Mouse (Mus musculus) forebrain, postnatal 0 days (tissue): ENCODE data around the gene Llgl2. TPM values are rescaled to one million over a fixed set of nuclear protein-coding genes. Genes with fewer than 3 reads are reported as not detected.

Experiments
- ATAC-seq: fragments of 200-750 bp; cut with Nextera tagmentation; 2 replicates; pipeline ENCODE4 v1.8.0; 2017; ENCODE audit warnings: mild to moderate bottlenecking, moderate library complexity
- DNase-seq: peaks from one replicate; pipeline ENCODE4 v3.0.0-alpha.2; 2015
- H3K27ac ChIP-seq: fragments of 300-500 bp; sonication (generic); 2 replicates; pipeline ENCODE4 v1.5.1; 2014; ENCODE audit warnings: low read depth, mild to moderate bottlenecking, antibody characterized with exemption, low read length, moderate library complexity, mixed read lengths
- H3K27me3 ChIP-seq: fragments of 300-500 bp; sonication (generic); 2 replicates; pipeline ENCODE4 v1.6.1; 2014; ENCODE audit warnings: mild to moderate bottlenecking, low read length, mixed read lengths; ENCODE audit not compliant: insufficient read depth
- H3K36me3 ChIP-seq: fragments of 300-500 bp; sonication (generic); 2 replicates; pipeline ENCODE4 v1.6.1; 2014; ENCODE audit warnings: mild to moderate bottlenecking, moderate library complexity; ENCODE audit not compliant: insufficient read depth
- H3K4me1 ChIP-seq: fragments of 300-500 bp; sonication (generic); 2 replicates; pipeline ENCODE4 v1.6.1; 2014; ENCODE audit warnings: antibody characterized with exemption; ENCODE audit not compliant: insufficient read depth
- H3K4me2 ChIP-seq: fragments of 300-500 bp; sonication (generic); 2 replicates; pipeline ENCODE4 v1.6.1; 2014; ENCODE audit warnings: low read depth, mild to moderate bottlenecking, moderate library complexity
- H3K4me3 ChIP-seq: fragments of 300-500 bp; sonication (generic); 2 replicates; pipeline ENCODE4 v1.5.1; 2014; ENCODE audit warnings: low read depth, low read length, mixed read lengths
- H3K9ac ChIP-seq: fragments of 300-500 bp; sonication (generic); 2 replicates; pipeline ENCODE4 v1.6.1; 2014; ENCODE audit warnings: mild to moderate bottlenecking
- H3K9me3 ChIP-seq: fragments of 300-500 bp; sonication (generic); 2 replicates; pipeline ENCODE4 v1.6.1; 2016; ENCODE audit warnings: low read length
- CTCF ChIP-seq: sonication (generic); IDR thresholded peaks from 2 replicates; pipeline ENCODE4 v1.5.1; 2016; ENCODE audit warnings: antibody characterized with exemption, control low read depth, low read depth
- WGBS: fragments of 180-500 bp; shearing (Covaris S2); extraction: QIAGEN DNeasy Blood & Tissue Kit; methylation state at CpG from one replicate; pipeline ENCODE4 v1.1.7; 2014; 5-methylcytosine and 5-hydroxymethylcytosine counted together
- polyA plus RNA-seq: library from polyadenylated mRNA; unstranded; fragments of >200 nt; fragmentation: Nextera tagmentation; extraction: Ambion mirVana; gene quantifications from 2 replicates; pipeline ENCODE4 v1.2.1, GENCODE M21; 2015
- total RNA-seq: library from RNA; depleted of rRNA; stranded (reverse); fragments of >200 nt; gene quantifications from 2 replicates; pipeline ENCODE4 v1.2.3, GENCODE M21; 2014

Llgl2 gene
- total and polyA plus RNA-seq, 2 experiments from 2014 or later: 1.1 to 4.0 TPM

DNA sequence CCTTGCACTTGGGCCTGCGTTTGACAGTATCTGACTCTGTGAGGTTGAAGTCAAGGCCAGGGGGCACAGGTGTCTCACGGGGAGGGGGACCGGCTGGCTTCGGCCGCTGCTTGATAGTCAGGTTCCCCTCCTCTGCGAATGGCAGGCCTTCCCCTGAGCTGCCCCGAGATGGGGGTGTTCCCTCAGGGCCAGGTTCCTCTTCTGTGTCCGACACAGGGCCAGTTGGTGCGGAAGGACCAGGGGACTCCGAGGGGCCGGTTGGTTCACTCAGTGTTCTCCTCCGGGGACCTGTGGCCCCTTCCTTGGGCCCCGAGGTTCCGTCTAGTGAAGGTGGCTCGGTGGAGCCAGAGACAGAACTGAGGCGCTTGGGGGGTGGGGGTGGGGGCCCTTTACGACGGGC, 22.9 kb upstream of the Llgl2 start:
- Histone ChIP-seq H3K9me3 (no peaks in the 10 kb centered on the region), H3K27ac (no peak overlapping the region), H3K36me3 (peaks cover 54% of the 10 kb centered on the region), H3K4me1 (no peaks in the 10 kb centered on the region), H3K4me2 (no peak overlapping the region), H3K4me3 (no peak overlapping the region), H3K27me3 (no peaks in the 10 kb centered on the region), H3K9ac (no peak overlapping the region)
- WGBS: 91% methylated on average over 18 of the region's 18 CpGs
- DNase-seq (no peak), ATAC-seq (no peak)
- TF ChIP-seq CTCF: no peak

DNA sequence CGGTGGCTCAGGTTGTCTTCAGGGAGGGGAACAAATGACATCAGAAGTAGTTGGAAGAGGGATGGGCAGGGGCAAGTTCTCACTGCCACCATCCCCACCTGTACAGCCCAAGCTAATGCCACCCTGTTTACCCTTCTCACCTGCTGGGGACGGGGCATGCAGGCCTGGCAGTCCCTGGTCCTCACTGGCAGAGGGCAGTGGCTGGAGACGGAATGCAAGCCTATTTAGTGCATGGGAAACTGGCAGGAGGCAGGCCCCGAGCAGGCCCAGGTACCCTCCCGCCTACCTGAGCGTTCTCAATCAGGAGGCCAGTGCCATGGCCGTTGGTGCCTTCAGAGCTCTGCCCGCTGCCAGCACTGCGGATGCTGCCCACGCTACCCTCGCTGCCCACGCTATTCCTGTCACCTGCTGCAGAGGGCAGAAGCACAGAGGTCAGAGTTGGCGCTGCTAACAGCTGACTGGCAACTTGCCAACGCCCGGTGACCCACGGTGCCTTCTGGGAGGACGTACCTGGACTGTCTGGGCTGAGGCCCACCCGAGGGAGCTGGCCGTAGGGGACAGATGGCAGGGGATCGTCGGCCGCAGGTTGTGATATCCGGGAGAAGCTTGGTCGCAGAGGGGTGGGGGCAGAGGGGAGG, 20.7 kb upstream of the Llgl2 start:
- Histone ChIP-seq H3K27ac (no peak overlapping the region), H3K4me1 (no peaks in the 10 kb centered on the region), H3K9me3 (no peaks in the 10 kb centered on the region), H3K4me3 (no peak overlapping the region), H3K36me3 (peaks cover 35% of the 10 kb centered on the region), H3K4me2 (no peak overlapping the region), H3K9ac (no peak overlapping the region), H3K27me3 (no peaks in the 10 kb centered on the region)
- ATAC-seq (no peak), DNase-seq (no peak)
- TF ChIP-seq CTCF: no peak
- WGBS: 90% methylated on average over 24 of the region's 24 CpGs

- no peak overlapping the region for H3K9ac ChIP-seq
- 0 out of 2 replicates have a peak, but pooled peaks cover 8% of the 10 kb centered on the region for H3K4me1 ChIP-seq
- peaks cover 19% of the 10 kb centered on the region; the same call in 1 of the 2 replicates for H3K36me3 ChIP-seq
- ATAC-seq (no peak), DNase-seq (no peak)
- H3K9me3 ChIP-seq: no peaks in the 10 kb centered on the region
- TF ChIP-seq CTCF: no peak
- H3K4me3 ChIP-seq: no peak overlapping the region
- no peak overlapping the region for H3K4me2 ChIP-seq
- no peaks in the 10 kb centered on the region for H3K27me3 ChIP-seq
- no peak overlapping the region for H3K27ac ChIP-seq
- WGBS: 98% methylated on average over 7 of the region's 7 CpGs
These were observed 18.8 kb upstream of the Llgl2 start for GRCm38 (mm10) chr11:115805005-115805404.

- no peak for ATAC-seq
- Histone ChIP-seq H3K9ac (no peak overlapping the region), H3K4me2 (no peak overlapping the region; the same call in 1 of the 2 replicates), H3K27me3 (no peaks in the 10 kb centered on the region), H3K36me3 (peaks cover 19% of the 10 kb centered on the region; the same call in 1 of the 2 replicates), H3K4me3 (no peak overlapping the region), H3K4me1 (0 out of 2 replicates have a peak, but pooled peaks cover 8% of the 10 kb centered on the region), H3K9me3 (no peaks in the 10 kb centered on the region), H3K27ac (no peak overlapping the region)
- WGBS: 92% methylated on average over 10 of the region's 10 CpGs
- DNase-seq: no peak
- TF ChIP-seq CTCF: no peak
These were observed 17.7 kb upstream of the Llgl2 start for GRCm38 (mm10) chr11:115806154-115806553.

GRCm38 (mm10) chr11:115807306-115807705, 16.5 kb upstream of the Llgl2 start:
- no peak overlapping the region for H3K9ac ChIP-seq
- DNase-seq: peak; percentile 26
- H3K36me3 ChIP-seq: peaks cover 11% of the 10 kb centered on the region; the same call in 1 of the 2 replicates
- no peak for TF ChIP-seq CTCF
- no peaks in the 10 kb centered on the region for H3K27me3 ChIP-seq
- ATAC-seq: peak; percentile 67
- no peaks in the 10 kb centered on the region for H3K9me3 ChIP-seq
- 25% methylated on average over 6 of the region's 6 CpGs for WGBS
- no peak overlapping the region for H3K4me2 ChIP-seq
- 0 out of 2 replicates have a peak overlapping the region, but pooled peaks have one; percentile 5 for H3K27ac ChIP-seq
- H3K4me3 ChIP-seq: no peak overlapping the region
- 0 out of 2 replicates have a peak, but pooled peaks cover 8% of the 10 kb centered on the region for H3K4me1 ChIP-seq

- H3K4me2 ChIP-seq: no peak overlapping the region
- DNase-seq: no peak
- no peak for ATAC-seq
These were observed 15.9 kb upstream of the Llgl2 start for GRCm38 (mm10) chr11:115807971-115808370.

GRCm38 (mm10) chr11:115808696-115809310, 15.0 kb upstream of the Llgl2 start:
- H3K36me3 ChIP-seq: peaks cover 5% of the 10 kb centered on the region; the same call in 1 of the 2 replicates
- DNase-seq (peak; percentile 41), ATAC-seq (peak; percentile 33)
- no peak overlapping the region for H3K4me3 ChIP-seq
- H3K4me1 ChIP-seq: 0 out of 2 replicates have a peak, but pooled peaks cover 8% of the 10 kb centered on the region
- peak overlapping the region; percentile 24 for H3K4me2 ChIP-seq
- no peaks in the 10 kb centered on the region for H3K27me3 ChIP-seq
- H3K9ac ChIP-seq: no peak overlapping the region
- H3K27ac ChIP-seq: peak overlapping the region; percentile 54
- H3K9me3 ChIP-seq: no peaks in the 10 kb centered on the region
- TF ChIP-seq CTCF: no peak
- WGBS: 18% methylated on average over 10 of the region's 10 CpGs

More at GRCm38 (mm10) chr11:115807971-115808370, 15.9 kb upstream of the Llgl2 start:
- no peak overlapping the region for H3K9ac ChIP-seq
- H3K4me1 ChIP-seq: 0 out of 2 replicates have a peak, but pooled peaks cover 8% of the 10 kb centered on the region
- 0 out of 2 replicates have a peak overlapping the region, but pooled peaks have one; percentile 5 for H3K27ac ChIP-seq
- no peaks in the 10 kb centered on the region for H3K9me3 ChIP-seq
- H3K27me3 ChIP-seq: no peaks in the 10 kb centered on the region
- TF ChIP-seq CTCF: no peak
- peaks cover 11% of the 10 kb centered on the region; the same call in 1 of the 2 replicates for H3K36me3 ChIP-seq
- H3K4me3 ChIP-seq: no peak overlapping the region
- WGBS: 31% methylated on average over 11 of the region's 11 CpGs
